Mouse (Mus musculus) olfactory bulb, adult 2 months (tissue): ENCODE data around the gene Atg4a.

ENCODE experiments used
- CTCF ChIP-seq: fragments of 200-500 bp; IDR thresholded peaks from 2 replicates; pipeline ENCODE4 v1.5.1; 2012; ENCODE audit warnings: low read depth, mild to moderate bottlenecking, low read length, moderate library complexity; ENCODE audit not compliant: insufficient read depth
- POLR2A ChIP-seq: fragments of 200-500 bp; IDR thresholded peaks from 2 replicates; pipeline ENCODE4 v1.6.1; 2012; ENCODE audit warnings: mild to moderate bottlenecking, low read depth, low read length, moderate library complexity; ENCODE audit not compliant: insufficient read depth

DNA sequence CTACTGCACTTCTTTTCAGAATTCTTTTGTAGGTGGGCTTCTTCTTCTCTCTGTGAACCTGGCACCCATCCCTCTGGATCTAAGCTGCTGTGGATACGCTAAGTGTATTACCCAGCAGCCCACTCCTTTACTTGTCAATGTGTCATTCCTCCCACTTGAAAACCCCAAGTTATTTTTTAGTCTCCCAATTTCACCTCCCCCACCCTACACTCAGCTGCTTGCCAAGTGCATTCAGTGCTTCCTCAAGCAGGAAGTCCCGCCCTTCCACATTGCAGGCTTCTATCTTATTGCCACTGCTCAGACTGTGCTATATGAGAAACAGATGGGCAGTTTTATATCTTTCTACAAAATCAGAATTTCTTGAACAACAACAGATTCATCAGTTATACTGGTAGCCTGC is 22.8 kb downstream of the Atg4a start:
- TF ChIP-seq POLR2A (no peak), CTCF (no peak)
